Mouse (Mus musculus): ENCODE results near the gene Gatad1.
A peak's percentile ranks its signal among the peaks of the same experiment; 100 is the strongest.
"Not testable (repeated sequence)": the region's sequence is repeated elsewhere in the genome, so short reads cannot be mapped to it uniquely, and the experiment has no call there.

The Gatad1 gene

GRCm38 (mm10) chr5:3631512-3632271 is 25.3 kb downstream of the Gatad1 start:
- Histone ChIP-seq H3K4me1 (replicated peaks; ENCODE audit: low read depth, low read length) (peaks cover 12% of the 10 kb centered on the region; the same call in 1 of the 2 replicates), H3K27me3 (ENCODE audit: insufficient read depth, low read length) (no peaks in the 10 kb centered on the region), H3K36me3 (ENCODE audit: insufficient read depth, low read length) (peaks cover 48% of the 10 kb centered on the region), H3K9me3 (ENCODE audit: low read length) (no peaks in the 10 kb centered on the region), H3K4me3 (replicated peaks; ENCODE audit: low read length) (no peak overlapping the region)
- TF ChIP-seq CTCF (conservative IDR thresholded peaks at IDR 0.05; ENCODE audit: low read length) (no peak), NANOG (IDR thresholded peaks at IDR 0.05; ENCODE audit: borderline replicate concordance, low read length) (no peak), POU5F1 (IDR thresholded peaks at IDR 0.05; ENCODE audit: borderline replicate concordance, low read length) (no peak)

DNA sequence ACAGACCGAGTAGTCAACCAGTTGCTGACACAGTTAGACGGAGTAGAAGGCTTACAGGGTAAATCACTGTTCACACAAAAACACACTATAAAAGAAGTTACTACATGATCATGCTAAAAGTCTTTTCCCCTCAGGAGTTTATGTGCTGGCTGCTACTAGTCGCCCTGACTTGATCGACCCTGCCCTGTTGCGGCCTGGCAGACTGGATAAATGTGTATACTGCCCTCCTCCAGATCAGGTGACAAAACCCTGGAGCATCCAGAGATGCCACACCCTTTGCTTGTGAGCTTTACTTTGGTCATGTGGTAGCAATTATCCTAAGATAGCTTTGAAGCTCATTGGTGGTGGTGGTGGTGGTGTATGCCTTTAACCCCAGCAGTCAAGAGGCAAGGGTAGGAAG is 26.9 kb downstream of the Gatad1 start:
- H3K36me3 ChIP-seq (ENCODE audit: insufficient read depth, low read length): peaks cover 48% of the 10 kb centered on the region
- TF ChIP-seq CTCF (conservative IDR thresholded peaks at IDR 0.05; ENCODE audit: low read length) (no peak), NANOG (IDR thresholded peaks at IDR 0.05; ENCODE audit: borderline replicate concordance, low read length) (no peak), POU5F1 (IDR thresholded peaks at IDR 0.05; ENCODE audit: borderline replicate concordance, low read length) (no peak)
- peaks cover 12% of the 10 kb centered on the region; the same call in 1 of the 2 replicates for H3K4me1 ChIP-seq (replicated peaks; ENCODE audit: low read depth, low read length)
- H3K9me3 ChIP-seq (ENCODE audit: low read length): peaks cover 1% of the 10 kb centered on the region; the same call in 1 of the 2 replicates
- H3K4me3 ChIP-seq (replicated peaks; ENCODE audit: low read length): no peak overlapping the region
- no peaks in the 10 kb centered on the region for H3K27me3 ChIP-seq (ENCODE audit: insufficient read depth, low read length)

DNA sequence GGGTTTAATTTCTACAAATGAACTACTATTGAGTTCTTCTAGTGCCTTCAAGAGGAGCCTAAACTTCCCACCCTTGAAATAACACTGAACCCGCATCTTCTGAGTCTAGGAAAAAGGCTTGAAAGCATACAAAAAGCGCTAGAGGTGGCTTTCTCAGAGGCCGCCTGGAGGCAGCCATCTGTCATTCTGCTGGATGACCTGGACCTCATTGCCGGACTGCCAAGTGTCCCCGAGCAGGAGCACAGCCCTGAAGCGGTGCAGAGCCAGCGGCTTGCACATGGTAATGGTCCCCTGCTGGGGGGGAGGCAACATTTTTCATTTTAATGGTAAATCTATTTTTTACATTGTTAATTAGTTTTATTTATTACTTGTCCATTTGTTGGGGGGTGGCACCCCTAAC is 36.5 kb downstream of the Gatad1 start:
- peaks cover 3% of the 10 kb centered on the region; the same call in 1 of the 2 replicates for H3K9me3 ChIP-seq (ENCODE audit: low read length)
- no peaks in the 10 kb centered on the region for H3K27me3 ChIP-seq (ENCODE audit: insufficient read depth, low read length)
- H3K4me3 ChIP-seq (replicated peaks; ENCODE audit: low read length): no peak overlapping the region
- TF ChIP-seq CTCF (conservative IDR thresholded peaks at IDR 0.05; ENCODE audit: low read length) (no peak), POU5F1 (IDR thresholded peaks at IDR 0.05; ENCODE audit: borderline replicate concordance, low read length) (no peak), NANOG (IDR thresholded peaks at IDR 0.05; ENCODE audit: borderline replicate concordance, low read length) (no peak)
- H3K36me3 ChIP-seq (ENCODE audit: insufficient read depth, low read length): peaks cover 56% of the 10 kb centered on the region
- H3K4me1 ChIP-seq (replicated peaks; ENCODE audit: low read depth, low read length): peaks cover 15% of the 10 kb centered on the region

DNA sequence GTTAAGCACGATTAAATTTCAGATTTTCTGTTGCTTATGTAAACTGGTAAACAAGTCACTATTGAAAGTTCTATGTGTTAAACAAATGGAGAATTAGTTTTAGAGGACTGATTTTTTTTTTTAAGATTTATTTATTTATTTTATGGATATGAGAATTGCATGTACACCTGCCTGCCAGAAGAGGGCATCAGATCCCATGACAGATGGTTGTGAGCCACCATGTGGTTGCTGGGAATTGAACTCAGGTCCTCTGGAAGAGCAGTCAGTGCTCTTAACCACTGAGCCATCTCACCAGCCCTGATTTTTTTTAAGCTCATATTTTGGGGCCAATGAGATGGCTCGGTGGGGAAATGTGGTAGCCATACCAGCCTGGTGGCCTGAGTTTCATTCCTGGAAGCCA is 45.1 kb downstream of the Gatad1 start:
- H3K9me3 ChIP-seq (ENCODE audit: low read length); H3K4me1 ChIP-seq (replicated peaks; ENCODE audit: low read depth, low read length); H3K27me3 ChIP-seq (ENCODE audit: insufficient read depth, low read length); H3K4me3 ChIP-seq (replicated peaks; ENCODE audit: low read length): not testable (repeated sequence)
- TF ChIP-seq CTCF (conservative IDR thresholded peaks at IDR 0.05; ENCODE audit: low read length): 0 out of 2 replicates have a peak, but pooled peaks have one; percentile 16
- H3K36me3 ChIP-seq (ENCODE audit: insufficient read depth, low read length): peaks cover 46% of the 10 kb centered on the region

- H3K4me3 ChIP-seq (replicated peaks; ENCODE audit: low read length): no peak overlapping the region
- H3K9me3 ChIP-seq (ENCODE audit: low read length): no peaks in the 10 kb centered on the region
- H3K36me3 ChIP-seq (ENCODE audit: insufficient read depth, low read length): peaks cover 56% of the 10 kb centered on the region
- H3K4me1 ChIP-seq (replicated peaks; ENCODE audit: low read depth, low read length): no peaks in the 10 kb centered on the region
- TF ChIP-seq CTCF (conservative IDR thresholded peaks at IDR 0.05; ENCODE audit: low read length): no peak
- no peak for TF ChIP-seq NANOG (IDR thresholded peaks at IDR 0.05; ENCODE audit: borderline replicate concordance, low read length)
- TF ChIP-seq POU5F1 (IDR thresholded peaks at IDR 0.05; ENCODE audit: borderline replicate concordance, low read length): no peak
- H3K27me3 ChIP-seq (ENCODE audit: insufficient read depth, low read length): no peaks in the 10 kb centered on the region
Measured at GRCm38 (mm10) chr5:3609241-3609640, 47.7 kb downstream of the Gatad1 start.

DNA sequence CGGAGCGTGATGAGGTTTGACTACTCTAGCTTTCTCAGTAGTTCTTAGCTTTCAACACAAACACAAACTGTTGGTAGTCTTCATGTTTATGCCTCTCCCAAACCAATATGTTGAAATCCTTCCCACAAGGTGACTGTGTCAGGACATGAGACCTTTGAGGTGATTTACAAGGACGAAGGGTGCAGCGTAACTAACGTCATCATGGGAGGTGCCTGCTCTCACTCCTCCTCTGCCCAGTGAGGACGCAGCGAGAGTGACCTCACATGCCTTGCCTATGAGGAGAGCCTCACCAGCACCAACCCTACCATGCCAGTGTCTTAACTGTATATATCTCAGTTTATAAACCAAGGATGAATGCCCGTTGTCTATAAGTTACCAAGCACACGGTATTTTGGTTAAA is 49.9 kb downstream of the Gatad1 start:
- no peaks in the 10 kb centered on the region for H3K4me1 ChIP-seq (replicated peaks; ENCODE audit: low read depth, low read length)

DNA sequence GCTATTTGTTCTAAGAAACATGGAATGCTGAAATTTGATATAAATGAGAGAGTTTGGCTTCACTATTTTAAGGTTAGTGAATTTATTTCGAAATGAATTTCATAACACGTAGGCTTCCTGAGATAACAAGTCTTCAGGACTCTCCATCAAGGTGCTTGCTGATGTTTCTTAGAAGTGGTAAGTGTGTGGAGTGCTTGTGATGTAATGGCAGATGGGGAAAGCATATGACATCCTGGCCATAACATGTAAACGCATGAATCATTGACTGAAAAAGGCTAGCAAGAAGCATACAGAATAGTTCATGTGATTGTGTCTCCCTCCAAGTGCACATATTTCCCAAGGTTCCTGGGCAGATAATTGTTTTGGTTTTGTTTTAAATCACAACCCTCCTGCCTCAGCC is 56.2 kb downstream of the Gatad1 start:
- Histone ChIP-seq H3K4me3 (replicated peaks; ENCODE audit: low read length) (no peak overlapping the region), H3K36me3 (ENCODE audit: insufficient read depth, low read length) (peaks cover 16% of the 10 kb centered on the region), H3K9me3 (ENCODE audit: low read length) (no peaks in the 10 kb centered on the region), H3K27me3 (ENCODE audit: insufficient read depth, low read length) (no peaks in the 10 kb centered on the region), H3K4me1 (replicated peaks; ENCODE audit: low read depth, low read length) (peaks cover 5% of the 10 kb centered on the region)
- TF ChIP-seq NANOG (IDR thresholded peaks at IDR 0.05; ENCODE audit: borderline replicate concordance, low read length): no peak
- TF ChIP-seq CTCF (conservative IDR thresholded peaks at IDR 0.05; ENCODE audit: low read length): no peak
- no peak for TF ChIP-seq POU5F1 (IDR thresholded peaks at IDR 0.05; ENCODE audit: borderline replicate concordance, low read length)

More for the DNA sequence above, 49.9 kb downstream of the Gatad1 start:
- no peak overlapping the region for H3K4me3 ChIP-seq (replicated peaks; ENCODE audit: low read length)
- H3K36me3 ChIP-seq (ENCODE audit: insufficient read depth, low read length): peaks cover 55% of the 10 kb centered on the region
- no peaks in the 10 kb centered on the region for H3K27me3 ChIP-seq (ENCODE audit: insufficient read depth, low read length)
- H3K9me3 ChIP-seq (ENCODE audit: low read length): no peaks in the 10 kb centered on the region
- no peak for TF ChIP-seq CTCF (conservative IDR thresholded peaks at IDR 0.05; ENCODE audit: low read length)
- TF ChIP-seq POU5F1 (IDR thresholded peaks at IDR 0.05; ENCODE audit: borderline replicate concordance, low read length): no peak
- TF ChIP-seq NANOG (IDR thresholded peaks at IDR 0.05; ENCODE audit: borderline replicate concordance, low read length): no peak

GRCm38 (mm10) chr5:3600298-3600697 is 56.7 kb downstream of the Gatad1 start:
- TF ChIP-seq POU5F1 (IDR thresholded peaks at IDR 0.05; ENCODE audit: borderline replicate concordance, low read length): no peak
- Histone ChIP-seq H3K27me3 (ENCODE audit: insufficient read depth, low read length) (no peaks in the 10 kb centered on the region), H3K4me3 (replicated peaks; ENCODE audit: low read length) (no peak overlapping the region), H3K36me3 (ENCODE audit: insufficient read depth, low read length) (peaks cover 11% of the 10 kb centered on the region), H3K4me1 (replicated peaks; ENCODE audit: low read depth, low read length) (peaks cover 6% of the 10 kb centered on the region), H3K9me3 (ENCODE audit: low read length) (no peaks in the 10 kb centered on the region)

DNA sequence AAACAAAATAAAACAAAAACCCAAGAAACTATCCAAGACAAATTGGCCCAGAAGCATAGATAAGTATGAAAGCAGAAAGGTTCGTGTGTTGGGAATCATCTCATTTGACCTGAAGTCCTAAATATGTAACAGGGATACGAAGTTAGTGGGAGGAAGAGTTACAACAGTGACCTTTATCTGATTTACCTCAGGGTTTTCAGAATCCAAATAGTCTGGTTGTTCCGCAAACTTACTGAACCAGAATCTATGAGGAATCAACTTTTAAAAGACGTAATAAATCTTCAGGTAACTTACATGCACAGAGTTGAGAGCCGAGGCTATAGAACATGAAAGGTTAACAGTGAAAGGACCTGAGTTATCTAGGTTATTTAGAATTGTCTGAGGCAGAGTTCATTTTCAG is 58.2 kb downstream of the Gatad1 start:
- Histone ChIP-seq H3K4me3 (replicated peaks; ENCODE audit: low read length) (no peak overlapping the region), H3K9me3 (ENCODE audit: low read length) (no peaks in the 10 kb centered on the region), H3K4me1 (replicated peaks; ENCODE audit: low read depth, low read length) (peaks cover 22% of the 10 kb centered on the region), H3K36me3 (ENCODE audit: insufficient read depth, low read length) (peaks cover 12% of the 10 kb centered on the region), H3K27me3 (ENCODE audit: insufficient read depth, low read length) (no peaks in the 10 kb centered on the region)
- no peak for TF ChIP-seq POU5F1 (IDR thresholded peaks at IDR 0.05; ENCODE audit: borderline replicate concordance, low read length)
- no peak for TF ChIP-seq CTCF (conservative IDR thresholded peaks at IDR 0.05; ENCODE audit: low read length)
- no peak for TF ChIP-seq NANOG (IDR thresholded peaks at IDR 0.05; ENCODE audit: borderline replicate concordance, low read length)

Measured in E14TG2a.4 (cell line).